Mouse (Mus musculus): ENCODE data around the gene Bicd2.
A peak's percentile ranks its signal among the peaks of the same experiment; 100 is the strongest.

The Bicd2 gene

DNA sequence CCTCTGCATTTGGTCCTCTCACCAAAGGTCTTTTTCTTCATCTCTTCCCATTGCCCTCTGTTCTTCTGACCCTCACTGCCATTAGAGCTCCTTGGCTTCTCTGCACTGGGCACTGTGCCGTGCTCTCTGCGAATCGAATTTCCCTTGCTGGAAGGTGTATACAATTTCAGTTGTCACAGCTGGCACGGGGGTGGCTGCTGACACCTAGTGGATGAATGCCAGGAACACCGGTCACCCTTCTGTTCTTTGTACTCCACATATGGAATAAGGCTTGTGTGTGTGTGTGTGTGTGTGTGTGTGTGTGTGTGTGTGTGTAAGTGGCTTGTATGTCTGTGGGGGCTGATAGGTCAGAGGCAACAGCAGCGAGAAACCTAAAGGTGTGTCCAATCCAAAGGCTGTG, 58.8 kb downstream of the Bicd2 start:
- peak; percentile 43 to 58 for DNase-seq (ENCODE audit: low spot score in 2 of 2)

GRCm38 (mm10) chr13:49402628-49403027, 61.2 kb downstream of the Bicd2 start:
- DNase-seq (ENCODE audit: low spot score in 2 of 2) = no peak

- no peak for DNase-seq (ENCODE audit: low spot score in 2 of 2)
These were observed 66.4 kb downstream of the Bicd2 start for GRCm38 (mm10) chr13:49407795-49408194.

GRCm38 (mm10) chr13:49420754-49421605, 79.6 kb downstream of the Bicd2 start, which contains the start of gene Ippk:
Ippk (plus strand) TSS chr13:49421249.
- DNase-seq (ENCODE audit: low spot score in 2 of 2) = peak; percentile 98

GRCm38 (mm10) chr13:49421606-49421917, 80.2 kb downstream of the Bicd2 start:
- DNase-seq (ENCODE audit: low spot score in 2 of 2) = no peak

DNA sequence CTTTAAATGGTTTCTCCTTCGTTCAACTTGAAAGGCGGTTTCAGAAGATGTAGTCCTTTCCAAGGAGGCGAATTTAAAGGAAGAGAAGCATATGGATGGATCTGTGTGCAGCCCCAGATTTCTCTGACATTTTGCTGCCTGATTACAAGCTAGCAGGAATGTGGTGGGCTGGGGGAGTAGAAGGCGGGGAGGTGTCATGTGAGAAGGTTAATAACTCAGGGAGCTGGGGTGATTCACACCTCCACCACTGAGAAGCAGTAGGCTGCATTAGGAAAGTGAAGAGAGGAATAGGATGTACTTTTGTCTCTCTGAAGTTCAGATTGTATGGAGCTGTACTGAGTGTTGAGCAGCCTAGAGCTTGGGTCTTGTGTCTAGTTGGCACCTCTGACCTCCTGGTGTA, 80.6 kb downstream of the Bicd2 start:
- DNase-seq (ENCODE audit: low spot score in 2 of 2) = peak in 1 of 2 experiments; percentile 21

GRCm38 (mm10) chr13:49426736-49427135, 85.4 kb downstream of the Bicd2 start:
- DNase-seq (ENCODE audit: low spot score in 2 of 2) = no peak

GRCm38 (mm10) chr13:49428042-49428675, 86.8 kb downstream of the Bicd2 start:
- DNase-seq (ENCODE audit: low spot score in 2 of 2) = no peak

GRCm38 (mm10) chr13:49430529-49430928, 89.1 kb downstream of the Bicd2 start:
- DNase-seq (ENCODE audit: low spot score in 2 of 2) = no peak

- DNase-seq (ENCODE audit: low spot score in 2 of 2) = no peak
These were observed 92.1 kb downstream of the Bicd2 start for GRCm38 (mm10) chr13:49433268-49434029.

- no peak for DNase-seq (ENCODE audit: low spot score in 2 of 2)
These were observed 94.4 kb downstream of the Bicd2 start for GRCm38 (mm10) chr13:49435745-49436144.

DNA sequence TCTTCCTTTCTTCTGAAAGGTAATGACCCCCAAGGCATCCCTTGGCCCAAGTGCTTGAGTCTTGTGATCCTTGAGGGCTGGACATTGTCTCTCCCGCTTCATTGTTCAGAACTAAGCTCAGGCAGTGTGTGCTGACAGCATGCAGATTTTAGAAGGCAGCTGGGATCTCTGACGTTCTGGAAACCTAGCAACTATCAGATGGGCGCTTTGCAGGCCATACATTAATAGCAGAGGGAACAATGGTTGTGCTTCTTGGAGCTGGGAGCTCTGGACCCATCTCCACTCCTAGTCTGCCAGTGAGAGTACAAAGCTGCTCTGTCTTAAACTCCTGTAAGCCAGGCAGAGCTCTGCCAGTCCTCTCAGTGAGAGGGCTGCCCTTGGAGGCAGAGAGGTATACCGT, 94.8 kb downstream of the Bicd2 start:
- no peak for DNase-seq (ENCODE audit: low spot score in 2 of 2)

Measured in right cerebral cortex, adult 2 months (tissue).